In the genomic region with DNA sequence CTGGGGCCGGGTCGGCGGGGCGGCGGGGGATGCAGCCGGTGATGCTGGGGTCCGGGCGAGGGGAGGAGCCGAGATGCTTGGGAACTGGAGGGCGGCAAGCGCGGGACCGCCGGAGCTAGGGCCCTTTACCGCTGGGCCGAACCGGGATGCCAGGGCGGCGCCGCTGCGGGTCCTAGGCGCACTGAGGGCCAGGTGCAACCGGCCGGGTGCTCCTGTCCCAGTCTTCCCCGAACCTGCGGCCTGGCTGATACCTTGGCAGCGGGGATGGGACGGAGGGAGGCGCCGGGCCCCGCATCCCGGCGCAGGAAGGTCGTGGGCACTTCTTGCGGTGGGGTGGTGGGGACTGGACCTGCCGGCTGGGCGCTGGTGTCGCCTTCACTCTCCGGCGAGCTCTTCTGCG, we compare ENCODE assay signal across 8 mouse cellular contexts. TPM values are rescaled to one million over a fixed set of nuclear protein-coding genes. Genes with fewer than 3 reads are reported as not detected.
A peak's percentile ranks its signal among the peaks of the same experiment; 100 is the strongest.
DNase-seq lines count a peak whose midpoint lies in the region; ATAC-seq lines count a peak whose summit lies in the region.

No protein-coding gene starts in this region.

- H3K4me2 ChIP-seq in forebrain, embryonic 11.5 days (ENCODE audit: low read depth, low read length, severe bottlenecking): peak overlapping the region; percentile 96
- peak overlapping the region; percentile 99 for H3K4me2 ChIP-seq in limb, embryonic 15.5 days
- H3K4me2 ChIP-seq in stomach, embryonic 14.5 days (replicated peaks; ENCODE audit: low read depth, low read length): peak overlapping the region; percentile 98

- H3K9ac ChIP-seq in forebrain, embryonic 11.5 days (ENCODE audit: low read length): peak overlapping the region; percentile 73
- peak overlapping the region; percentile 87 for H3K9ac ChIP-seq in limb, embryonic 15.5 days
- peak overlapping the region; percentile 61 for H3K9ac ChIP-seq in stomach, embryonic 14.5 days (replicated peaks; ENCODE audit: low read depth, low read length)

- WGBS in forebrain, embryonic 11.5 days: under 1% methylated on average over 39 of the region's 41 CpGs
- WGBS in limb, embryonic 15.5 days: under 1% methylated on average over 35 of the region's 41 CpGs
- 2% methylated on average over 31 of the region's 41 CpGs for WGBS in stomach, embryonic 14.5 days

- H3K4me3 ChIP-seq in forebrain, embryonic 11.5 days (ENCODE audit: low read depth, low read length): peak overlapping the region; percentile 76
- H3K4me3 ChIP-seq in limb, embryonic 15.5 days: peak overlapping the region; percentile 79
- peak overlapping the region; percentile 73 for H3K4me3 ChIP-seq in stomach, embryonic 14.5 days (ENCODE audit: low read depth, low read length)

- peak; percentile 6 for DNase-seq in ovary, postnatal 10 days (ENCODE audit: low spot score)
- DNase-seq in ovary, postnatal 14 days (ENCODE audit: low spot score): no peak
- DNase-seq in forebrain, embryonic 11.5 days (ENCODE audit: low spot score): no peak
- DNase-seq in cerebellum, adult 11-12 months: no peak
- no peak for DNase-seq in adrenal gland, postnatal 25 days
- no peak for DNase-seq in cerebellum, postnatal 25 days

- no peak; the same call in 1 of the 2 replicates for ATAC-seq in forebrain, embryonic 11.5 days (replicated peaks; ENCODE audit: low FRiP score)
- ATAC-seq in limb, embryonic 15.5 days (ENCODE audit: insufficient number of reproducible peaks, low FRiP score, low TSS enrichment, low read depth): 0 out of 2 replicates have a peak, but pooled peaks have one; percentile 48
- ATAC-seq in stomach, embryonic 14.5 days (ENCODE audit: insufficient number of reproducible peaks, insufficient read depth, low FRiP score, low read depth): no peak

- no peak overlapping the region for H3K27ac ChIP-seq in forebrain, embryonic 11.5 days (ENCODE audit: low read depth, low read length)
- 0 out of 2 replicates have a peak overlapping the region, but pooled peaks have one; percentile 38 for H3K27ac ChIP-seq in limb, embryonic 15.5 days
- no peak overlapping the region for H3K27ac ChIP-seq in stomach, embryonic 14.5 days (ENCODE audit: low read length)

- H3K9me3 ChIP-seq in forebrain, embryonic 11.5 days (ENCODE audit: control insufficient read depth, low read length): no peaks in the 10 kb centered on the region
- H3K9me3 ChIP-seq in limb, embryonic 15.5 days: no peaks in the 10 kb centered on the region
- no peaks in the 10 kb centered on the region for H3K9me3 ChIP-seq in stomach, embryonic 14.5 days (ENCODE audit: control insufficient read depth, low read depth, low read length)

- peaks cover 2% of the 10 kb centered on the region; the same call in 1 of the 2 replicates for H3K27me3 ChIP-seq in forebrain, embryonic 11.5 days (ENCODE audit: control insufficient read depth, insufficient read depth, low read length)
- no peaks in the 10 kb centered on the region for H3K27me3 ChIP-seq in limb, embryonic 15.5 days
- no peaks in the 10 kb centered on the region for H3K27me3 ChIP-seq in stomach, embryonic 14.5 days (ENCODE audit: control insufficient read depth, insufficient read depth, low read length)

- H3K36me3 ChIP-seq in forebrain, embryonic 11.5 days (ENCODE audit: control insufficient read depth, insufficient read depth, low read length): no peaks in the 10 kb centered on the region
- H3K36me3 ChIP-seq in limb, embryonic 15.5 days: no peaks in the 10 kb centered on the region
- H3K36me3 ChIP-seq in stomach, embryonic 14.5 days (ENCODE audit: control insufficient read depth, insufficient read depth, low read length): no peaks in the 10 kb centered on the region

- H3K4me1 ChIP-seq in forebrain, embryonic 11.5 days (replicated peaks; ENCODE audit: control insufficient read depth, insufficient read depth, low read length): no peaks in the 10 kb centered on the region
- peaks cover 10% of the 10 kb centered on the region for H3K4me1 ChIP-seq in limb, embryonic 15.5 days
- no peaks in the 10 kb centered on the region for H3K4me1 ChIP-seq in stomach, embryonic 14.5 days (ENCODE audit: control insufficient read depth, insufficient read depth, low read length)

RNA-seq across cellular contexts. Expression of a gene that starts 0.3 kb away (rescaled TPM):
- polyA plus RNA-seq in forebrain, embryonic 11.5 days (2014; fragmentation: Nextera tagmentation; extraction: Ambion mirVana): 17.3 and 17.7 TPM in 2 replicates
- 6.3 and 7.2 TPM in 2 replicates for polyA plus RNA-seq in limb, embryonic 15.5 days (2015; fragmentation: Nextera tagmentation; extraction: Ambion mirVana)
- 7.4 and 7.8 TPM in 2 replicates for polyA plus RNA-seq in stomach, embryonic 14.5 days (2014; fragmentation: Nextera tagmentation; extraction: Ambion mirVana)
- 1.8 and 2.3 TPM in 2 replicates for total RNA-seq in adrenal gland, postnatal 25 days (2021)

RNA-seq across cellular contexts. Expression of a gene that starts 23.8 kb away (rescaled TPM):
- 299 and 379 TPM in 2 replicates for polyA plus RNA-seq in forebrain, embryonic 11.5 days (2014; fragmentation: Nextera tagmentation; extraction: Ambion mirVana)
- polyA plus RNA-seq in limb, embryonic 15.5 days (2015; fragmentation: Nextera tagmentation; extraction: Ambion mirVana): 281 and 407 TPM in 2 replicates
- 503 and 512 TPM in 2 replicates for polyA plus RNA-seq in stomach, embryonic 14.5 days (2014; fragmentation: Nextera tagmentation; extraction: Ambion mirVana)
- total RNA-seq in adrenal gland, postnatal 25 days (2021): 158 and 261 TPM in 2 replicates
